Mouse (Mus musculus): ENCODE measurements around the gene Btrc. TPM values are rescaled to one million over a fixed set of nuclear protein-coding genes. Genes with fewer than 3 reads are reported as not detected.
A peak's percentile ranks its signal among the peaks of the same experiment; 100 is the strongest.
"Not testable (repeated sequence)": the region's sequence is repeated elsewhere in the genome, so short reads cannot be mapped to it uniquely, and the experiment has no call there.

The Btrc gene
- polyA plus RNA-seq, 1 experiment from 2014 or later = 43.1 TPM

DNA sequence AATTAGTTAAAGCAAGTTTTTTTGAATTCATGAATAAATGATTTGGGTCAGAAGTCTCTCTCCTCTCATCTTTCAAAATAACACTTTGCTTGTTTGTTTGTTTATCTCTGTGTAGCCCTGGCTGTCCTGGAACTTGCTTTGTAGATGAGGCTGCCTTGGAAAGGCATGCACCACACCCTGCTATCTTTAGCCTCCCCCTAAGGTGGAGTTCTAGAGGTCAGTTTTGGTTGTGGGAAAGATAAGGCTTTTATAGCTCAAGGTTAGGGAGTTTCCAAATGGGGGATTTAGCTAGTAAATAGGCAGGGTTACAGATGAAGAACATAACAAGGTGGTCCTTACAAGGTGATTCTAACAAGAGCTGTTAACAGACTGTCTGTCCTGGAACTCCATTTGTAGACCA, 3.0 kb upstream of the Btrc start:
- H3K27me3 ChIP-seq (ENCODE audit: low read depth, poor library complexity, severe bottlenecking) = no peaks in the 10 kb centered on the region
- peaks cover 15% of the 10 kb centered on the region for H3K4me1 ChIP-seq
- H3K36me3 ChIP-seq = no peaks in the 10 kb centered on the region
- H3K4me3 ChIP-seq = no peak overlapping the region
- no peak for DNase-seq (ENCODE audit: low spot score)
- no peak overlapping the region for H3K27ac ChIP-seq (replicated peaks)
- no peaks in the 10 kb centered on the region for H3K9me3 ChIP-seq (replicated peaks)

DNA sequence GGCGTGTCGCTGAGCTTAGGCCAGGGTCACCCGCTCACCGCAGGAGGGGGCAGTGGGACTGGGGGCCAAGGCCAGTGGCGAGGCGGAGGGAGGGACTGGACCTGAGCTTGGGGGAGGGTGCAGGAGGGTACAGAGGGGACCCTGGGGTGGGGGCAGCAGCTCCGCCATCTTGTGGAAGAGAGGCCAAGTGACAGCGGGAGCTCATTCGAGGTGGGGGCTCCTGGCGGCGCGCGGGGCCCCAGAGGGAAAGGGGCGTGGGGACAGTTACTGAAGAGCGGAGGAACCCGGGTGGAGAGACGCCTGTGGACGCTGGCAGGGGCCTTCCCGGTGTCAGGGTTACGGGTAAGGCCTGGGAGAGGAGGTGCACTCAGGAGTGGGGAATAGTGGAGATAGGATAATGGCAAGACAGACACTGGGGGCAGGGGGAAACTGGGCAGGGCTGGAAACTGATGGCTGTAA, 428 bp downstream of the Btrc start:
- under 1% methylated on average over 20 of the region's 20 CpGs for WGBS
- Histone ChIP-seq H3K27ac (replicated peaks) (peak overlapping the region; percentile 93), H3K27me3 (ENCODE audit: low read depth, poor library complexity, severe bottlenecking) (no peaks in the 10 kb centered on the region), H3K9me3 (replicated peaks) (no peaks in the 10 kb centered on the region), H3K36me3 (peaks cover 10% of the 10 kb centered on the region; the same call in 1 of the 2 replicates), H3K4me3 (peak overlapping the region; percentile 68), H3K4me1 (peaks cover 15% of the 10 kb centered on the region)
- no peak for DNase-seq (ENCODE audit: low spot score)

DNA sequence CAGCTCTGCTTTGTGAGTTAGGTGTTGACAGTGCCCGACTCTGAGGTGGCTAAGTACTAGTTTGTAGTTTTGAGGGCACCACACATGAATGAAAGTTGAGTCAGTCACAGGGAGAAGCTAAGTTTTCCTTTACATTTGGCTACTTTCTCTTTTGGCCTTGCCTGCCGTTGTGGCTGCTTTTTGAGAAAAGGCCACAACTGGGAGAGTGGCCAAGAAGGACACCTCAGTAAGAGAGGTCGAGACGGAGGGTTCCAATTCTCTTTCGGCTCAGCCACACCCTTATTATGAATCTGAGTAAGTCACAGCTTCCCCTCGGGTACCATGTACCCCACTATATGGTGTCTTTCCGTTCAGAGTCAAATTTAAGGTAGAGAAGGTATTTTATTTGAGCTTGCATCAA, 3.1 kb downstream of the Btrc start:
- H3K4me1 ChIP-seq = peaks cover 15% of the 10 kb centered on the region
- no peak overlapping the region for H3K4me3 ChIP-seq
- H3K27me3 ChIP-seq (ENCODE audit: low read depth, poor library complexity, severe bottlenecking) = no peaks in the 10 kb centered on the region
- no peak for DNase-seq (ENCODE audit: low spot score)
- WGBS = 93% methylated on average over 7 of the region's 7 CpGs
- peaks cover 10% of the 10 kb centered on the region; the same call in 1 of the 2 replicates for H3K36me3 ChIP-seq
- H3K27ac ChIP-seq (replicated peaks) = no peak overlapping the region
- H3K9me3 ChIP-seq (replicated peaks) = no peaks in the 10 kb centered on the region

DNA sequence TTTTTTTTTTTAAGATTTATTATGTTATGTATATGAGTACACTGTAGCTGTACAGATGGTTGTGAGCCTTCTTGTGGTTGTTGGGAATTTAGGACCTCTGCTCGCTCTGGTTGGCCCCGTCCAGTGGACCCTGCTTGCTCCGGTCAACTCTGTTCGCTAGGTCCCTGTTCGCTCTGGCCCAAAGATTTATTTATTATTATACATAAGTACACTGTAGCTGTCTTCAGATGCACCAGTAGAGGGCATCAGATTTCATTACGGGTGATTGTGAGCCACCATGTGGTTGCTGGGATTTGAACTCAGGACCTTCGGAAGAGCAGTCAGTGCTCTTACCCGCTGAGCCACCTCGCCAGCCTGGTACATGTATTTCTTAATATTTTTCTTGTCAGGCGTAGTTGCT, 21.3 kb downstream of the Btrc start:
- DNase-seq (ENCODE audit: low spot score); H3K27me3 ChIP-seq (ENCODE audit: low read depth, poor library complexity, severe bottlenecking); H3K4me3 ChIP-seq; H3K4me1 ChIP-seq; H3K27ac ChIP-seq (replicated peaks); H3K9me3 ChIP-seq (replicated peaks): not testable (repeated sequence)
- H3K36me3 ChIP-seq = peaks cover 28% of the 10 kb centered on the region
- 97% methylated on average over 10 of the region's 10 CpGs for WGBS

DNA sequence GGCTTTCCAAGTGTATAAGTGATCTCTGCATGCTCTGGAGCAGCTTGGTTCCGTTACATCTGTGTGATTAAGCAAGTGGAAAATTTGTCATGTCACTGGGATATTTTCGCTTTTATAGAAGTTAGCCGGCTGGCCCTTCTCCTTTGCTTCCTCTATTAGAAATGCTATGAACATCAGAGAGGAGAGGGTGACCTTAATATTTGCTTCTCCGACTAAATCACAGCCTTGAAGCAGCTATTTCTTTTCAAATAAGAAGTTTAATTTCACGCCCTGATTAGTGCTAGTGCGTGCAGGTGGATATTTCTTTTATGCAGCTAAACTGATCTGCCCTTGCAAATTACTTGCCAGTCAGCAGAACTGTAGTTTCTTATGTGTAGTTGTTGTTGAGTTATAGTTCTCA, 25.0 kb downstream of the Btrc start:
- WGBS = 86% methylated on average over 6 of the region's 6 CpGs
- no peak for DNase-seq (ENCODE audit: low spot score)

DNA sequence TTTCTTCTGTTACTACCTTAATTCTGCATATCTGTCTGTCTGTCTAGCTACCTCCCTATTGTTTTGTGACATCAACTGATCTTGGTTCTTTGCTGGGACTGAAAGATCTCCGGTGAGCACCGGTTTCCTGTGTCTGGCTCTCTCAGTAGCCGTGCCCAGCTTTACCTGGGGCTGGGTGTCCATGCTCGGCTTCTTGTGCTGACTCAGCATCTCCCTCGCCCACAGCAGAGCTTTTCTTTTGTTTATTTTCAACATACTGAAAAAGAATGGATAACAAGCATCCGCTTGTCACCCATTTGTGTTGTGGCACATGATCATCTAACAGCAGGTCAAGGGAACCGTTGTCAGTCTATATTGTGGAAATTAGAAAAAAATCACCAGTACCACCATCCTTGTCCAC, 30.5 kb downstream of the Btrc start:
- H3K9me3 ChIP-seq (replicated peaks) = no peaks in the 10 kb centered on the region
- H3K27ac ChIP-seq (replicated peaks) = no peak overlapping the region
- H3K4me3 ChIP-seq = no peak overlapping the region
- H3K36me3 ChIP-seq = 0 out of 2 replicates have a peak, but pooled peaks cover 4% of the 10 kb centered on the region
- DNase-seq (ENCODE audit: low spot score) = no peak
- 88% methylated on average over 7 of the region's 7 CpGs for WGBS
- H3K4me1 ChIP-seq = 0 out of 2 replicates have a peak, but pooled peaks cover 3% of the 10 kb centered on the region
- no peaks in the 10 kb centered on the region for H3K27me3 ChIP-seq (ENCODE audit: low read depth, poor library complexity, severe bottlenecking)

More for the DNA sequence above, 25.0 kb downstream of the Btrc start:
- no peaks in the 10 kb centered on the region for H3K4me1 ChIP-seq
- no peaks in the 10 kb centered on the region for H3K27me3 ChIP-seq (ENCODE audit: low read depth, poor library complexity, severe bottlenecking)
- H3K36me3 ChIP-seq = peaks cover 21% of the 10 kb centered on the region
- no peak overlapping the region for H3K27ac ChIP-seq (replicated peaks)
- no peaks in the 10 kb centered on the region for H3K9me3 ChIP-seq (replicated peaks)
- H3K4me3 ChIP-seq = no peak overlapping the region

DNA sequence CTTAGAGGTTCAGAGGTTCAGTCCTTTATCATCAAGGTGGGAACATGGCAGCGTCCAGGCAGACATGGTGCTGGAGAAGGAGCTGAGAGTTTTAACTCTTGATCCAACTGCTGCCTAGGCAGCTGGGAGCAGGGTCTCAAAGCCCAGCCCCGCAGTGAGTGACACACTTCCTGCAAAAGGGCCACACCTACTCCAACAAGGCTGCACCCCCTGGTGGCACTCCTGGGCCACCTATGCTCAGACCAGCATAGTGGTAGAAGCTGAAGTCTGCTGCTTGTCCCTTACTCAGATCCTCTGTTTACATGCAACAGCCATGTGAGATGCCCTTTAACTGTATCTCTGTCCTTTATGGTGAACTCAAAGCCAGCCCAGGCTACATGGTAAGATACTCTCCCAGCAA, 47.5 kb downstream of the Btrc start:
- Histone ChIP-seq H3K9me3 (replicated peaks) (no peaks in the 10 kb centered on the region), H3K4me1 (no peaks in the 10 kb centered on the region), H3K27me3 (ENCODE audit: low read depth, poor library complexity, severe bottlenecking) (no peaks in the 10 kb centered on the region), H3K36me3 (0 out of 2 replicates have a peak, but pooled peaks cover 5% of the 10 kb centered on the region), H3K4me3 (no peak overlapping the region), H3K27ac (replicated peaks) (no peak overlapping the region)
- no peak for DNase-seq (ENCODE audit: low spot score)
- 73% methylated on average over 2 of the region's 2 CpGs for WGBS

DNA sequence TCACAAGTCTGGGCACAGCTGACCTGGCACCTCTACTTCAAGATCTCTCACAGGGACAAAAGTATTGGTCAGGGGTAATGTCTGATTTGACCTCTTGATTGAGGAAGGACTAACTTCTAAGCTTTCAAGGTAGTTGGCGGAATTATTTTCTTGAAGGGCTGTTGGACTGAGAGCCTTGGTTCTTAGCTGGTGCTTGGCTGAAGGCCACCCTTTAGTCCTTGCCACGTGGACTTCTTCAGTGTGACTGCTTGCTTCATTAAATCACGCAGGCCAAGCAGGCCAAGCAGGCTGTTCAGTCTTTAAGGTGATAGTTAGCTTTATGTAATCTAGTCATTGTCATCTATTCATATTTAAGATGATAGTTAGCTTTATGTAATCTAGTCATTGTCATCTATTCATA, 49.2 kb downstream of the Btrc start:
- Histone ChIP-seq H3K27ac (replicated peaks) (no peak overlapping the region), H3K27me3 (ENCODE audit: low read depth, poor library complexity, severe bottlenecking) (no peaks in the 10 kb centered on the region), H3K4me3 (no peak overlapping the region), H3K36me3 (0 out of 2 replicates have a peak, but pooled peaks cover 5% of the 10 kb centered on the region), H3K9me3 (replicated peaks) (no peaks in the 10 kb centered on the region), H3K4me1 (no peaks in the 10 kb centered on the region)
- DNase-seq (ENCODE audit: low spot score) = no peak
- WGBS = 91% methylated on average over 3 of the region's 3 CpGs

DNA sequence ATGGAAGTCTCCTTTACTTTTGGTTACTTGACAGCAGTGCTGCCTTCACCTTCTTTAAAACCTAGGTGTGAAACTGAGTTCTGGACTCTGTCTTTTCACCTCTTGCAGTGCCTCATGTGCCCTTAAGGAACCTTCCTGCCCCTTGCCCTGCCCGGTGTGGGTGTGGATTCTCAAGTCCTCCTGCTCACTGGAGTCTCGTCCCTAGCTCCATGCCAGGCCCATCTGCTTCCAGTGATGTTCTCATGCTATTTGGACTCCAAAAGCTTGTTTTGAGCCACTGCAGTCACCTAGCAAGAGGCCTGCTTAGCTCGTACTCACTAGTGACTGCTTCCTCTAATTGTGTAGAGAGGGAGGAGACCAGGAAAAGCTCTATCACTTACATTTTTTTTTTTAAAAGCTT, 50.4 kb downstream of the Btrc start:
- H3K4me1 ChIP-seq = no peaks in the 10 kb centered on the region
- H3K4me3 ChIP-seq = no peak overlapping the region
- H3K9me3 ChIP-seq (replicated peaks) = no peaks in the 10 kb centered on the region
- 0 out of 2 replicates have a peak, but pooled peaks cover 2% of the 10 kb centered on the region for H3K36me3 ChIP-seq
- H3K27ac ChIP-seq (replicated peaks) = no peak overlapping the region
- no peaks in the 10 kb centered on the region for H3K27me3 ChIP-seq (ENCODE audit: low read depth, poor library complexity, severe bottlenecking)
- WGBS = 92% methylated on average over 3 of the region's 3 CpGs
- no peak for DNase-seq (ENCODE audit: low spot score)

DNA sequence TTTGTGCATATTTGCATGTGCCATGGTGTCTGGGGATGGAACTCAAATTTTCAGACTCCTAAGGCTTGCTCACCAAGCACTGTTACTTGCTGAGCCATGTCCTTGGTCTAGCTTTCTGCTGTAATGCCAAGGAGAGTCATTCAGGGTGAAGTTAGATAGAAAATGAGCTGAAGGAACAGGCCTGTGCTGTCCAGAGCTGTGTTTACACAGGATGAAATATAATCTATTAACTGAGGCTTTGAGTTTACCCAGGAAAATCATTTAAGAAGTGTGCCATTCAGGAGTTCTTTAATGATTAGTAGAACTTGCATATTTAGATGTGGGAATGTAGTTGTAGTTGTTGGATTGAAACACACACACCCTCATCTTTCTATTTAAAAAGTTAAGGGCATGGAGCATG, 54.1 kb downstream of the Btrc start:
- H3K9me3 ChIP-seq (replicated peaks) = no peaks in the 10 kb centered on the region
- H3K36me3 ChIP-seq = 0 out of 2 replicates have a peak, but pooled peaks cover 2% of the 10 kb centered on the region
- H3K27ac ChIP-seq (replicated peaks) = no peak overlapping the region
- H3K4me3 ChIP-seq = no peak overlapping the region
- peaks cover 7% of the 10 kb centered on the region; the same call in 1 of the 2 replicates for H3K4me1 ChIP-seq
- no peaks in the 10 kb centered on the region for H3K27me3 ChIP-seq (ENCODE audit: low read depth, poor library complexity, severe bottlenecking)
- DNase-seq (ENCODE audit: low spot score) = no peak

DNA sequence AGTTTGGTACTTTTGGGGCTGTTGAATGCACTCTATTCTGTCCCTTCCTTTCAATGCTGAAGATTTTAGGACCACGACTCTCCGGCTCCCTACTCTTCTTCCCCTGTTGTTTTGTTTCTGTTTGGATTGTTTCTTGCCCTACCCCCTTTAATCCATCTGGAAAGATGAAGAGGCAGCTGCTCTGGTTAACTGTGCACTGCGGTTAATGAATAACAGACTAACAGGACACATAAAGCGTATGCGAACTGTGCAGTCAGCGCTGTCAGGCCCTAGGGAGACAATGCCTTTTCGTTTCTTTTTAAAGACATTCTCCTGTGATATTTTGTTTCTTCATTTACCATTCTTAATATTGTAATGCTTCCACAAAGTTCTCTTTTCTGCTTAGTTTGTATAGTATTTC, 58.7 kb downstream of the Btrc start:
- no peak overlapping the region for H3K27ac ChIP-seq (replicated peaks)

DNA sequence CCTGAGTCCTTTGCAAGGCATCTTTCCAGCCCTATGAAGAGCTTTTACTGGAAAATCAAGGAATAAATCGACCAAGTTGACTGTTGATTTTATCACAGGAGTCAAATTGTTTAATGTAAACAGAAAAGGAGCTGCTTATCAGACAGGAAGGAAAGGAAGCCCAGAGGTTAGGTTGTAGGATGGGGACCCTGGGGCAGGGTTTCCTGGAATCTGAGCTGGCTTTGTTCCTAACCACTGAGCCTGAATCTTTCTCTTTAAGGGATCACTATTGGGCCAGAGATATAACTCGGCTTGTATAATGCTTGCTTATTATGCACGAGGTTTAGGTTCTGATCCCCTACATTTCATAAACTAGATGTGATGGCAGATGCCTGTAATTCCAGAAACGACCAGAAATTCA, 64.6 kb downstream of the Btrc start:
- 81% methylated on average over 4 of the region's 4 CpGs for WGBS
- no peak for DNase-seq (ENCODE audit: low spot score)
- peaks cover 11% of the 10 kb centered on the region for H3K36me3 ChIP-seq
- H3K27ac ChIP-seq (replicated peaks) = no peak overlapping the region
- no peak overlapping the region for H3K4me3 ChIP-seq
- no peaks in the 10 kb centered on the region for H3K27me3 ChIP-seq (ENCODE audit: low read depth, poor library complexity, severe bottlenecking)
- peaks cover 3% of the 10 kb centered on the region; the same call in 1 of the 2 replicates for H3K4me1 ChIP-seq
- no peaks in the 10 kb centered on the region for H3K9me3 ChIP-seq (replicated peaks)

More for the DNA sequence above, 58.7 kb downstream of the Btrc start:
- WGBS = 77% methylated on average over 7 of the region's 7 CpGs
- peaks cover 9% of the 10 kb centered on the region for H3K4me1 ChIP-seq
- no peaks in the 10 kb centered on the region for H3K9me3 ChIP-seq (replicated peaks)
- DNase-seq (ENCODE audit: low spot score) = no peak
- peaks cover 11% of the 10 kb centered on the region for H3K36me3 ChIP-seq
- no peaks in the 10 kb centered on the region for H3K27me3 ChIP-seq (ENCODE audit: low read depth, poor library complexity, severe bottlenecking)
- H3K4me3 ChIP-seq = no peak overlapping the region

DNA sequence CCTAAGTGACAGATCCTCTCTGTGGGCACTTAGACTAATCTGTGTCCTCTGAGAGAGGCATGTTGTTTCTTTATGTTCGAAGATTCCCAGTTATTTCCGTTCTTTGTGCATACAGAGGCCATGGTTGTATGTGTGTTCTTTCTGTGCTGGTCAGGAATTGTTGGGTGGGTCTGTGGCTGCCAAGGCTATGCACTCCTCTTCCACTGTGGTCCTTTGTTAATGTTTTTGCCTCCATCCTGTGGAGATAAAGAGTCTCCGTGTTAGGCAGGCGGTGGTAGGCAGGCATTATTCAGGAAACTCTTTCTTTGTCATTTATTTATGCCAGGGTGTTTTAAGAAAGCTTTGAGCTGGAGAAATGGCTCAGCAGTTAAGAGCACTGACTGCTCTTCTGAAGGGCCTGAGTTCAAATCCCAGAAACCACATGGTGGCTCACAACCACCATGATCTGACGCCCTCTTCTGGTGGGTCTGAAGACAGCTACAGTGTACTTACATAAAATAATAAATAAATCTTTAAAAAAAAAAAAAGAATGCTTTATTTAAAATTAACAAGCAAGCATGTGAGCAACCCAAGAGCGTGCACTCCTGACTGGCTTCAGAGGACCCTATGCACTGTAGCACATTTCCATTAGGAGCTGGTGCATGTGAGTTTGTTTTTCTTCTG, 67.6 kb downstream of the Btrc start:
- Histone ChIP-seq H3K4me1 (no peaks in the 10 kb centered on the region), H3K27ac (replicated peaks) (no peak overlapping the region), H3K36me3 (no peaks in the 10 kb centered on the region), H3K27me3 (ENCODE audit: low read depth, poor library complexity, severe bottlenecking) (no peaks in the 10 kb centered on the region), H3K9me3 (replicated peaks) (no peaks in the 10 kb centered on the region), H3K4me3 (no peak overlapping the region)
- no peak for DNase-seq (ENCODE audit: low spot score)
- WGBS = 88% methylated on average over 6 of the region's 6 CpGs
